Mouse (Mus musculus) thymus, postnatal 0 days (tissue): Measurements from ENCODE around the gene Psme1. TPM values are rescaled to one million over a fixed set of nuclear protein-coding genes. Genes with fewer than 3 reads are reported as not detected.

Experiments
- DNase-seq: peaks from one replicate; pipeline ENCODE4 v3.0.0-alpha.2; 2015; ENCODE audit warnings: low spot score
- polyA plus RNA-seq: library from polyadenylated mRNA; unstranded; fragments of >200 nt; fragmentation: Nextera tagmentation; extraction: Ambion mirVana; gene quantifications from 2 replicates; pipeline ENCODE4 v1.2.1, GENCODE M21; 2015

Gene Psme1
- polyA plus RNA-seq, 1 experiment from 2014 or later = 294 TPM

GRCm38 (mm10) chr14:55570588-55570987 is 7.3 kb upstream of the Psme1 start:
- DNase-seq = no peak

- DNase-seq = no peak
These were observed 6.2 kb upstream of the Psme1 start for GRCm38 (mm10) chr14:55571760-55572159.

GRCm38 (mm10) chr14:55575302-55575701 is 2.6 kb upstream of the Psme1 start, which contains the start of gene Fitm1:
TSS of gene Fitm1 (plus strand) at chr14:55575617.
- DNase-seq = no peak

- DNase-seq = no peak
These were observed 2.2 kb upstream of the Psme1 start for GRCm38 (mm10) chr14:55575711-55576110.

- no peak for DNase-seq
These were observed 1.5 kb upstream of the Psme1 start for GRCm38 (mm10) chr14:55576376-55576775.

GRCm38 (mm10) chr14:55578668-55579269 is 846 bp downstream of the Psme1 start:
- DNase-seq = peak; percentile 19

GRCm38 (mm10) chr14:55579511-55580496 is 1.9 kb downstream of the Psme1 start:
- DNase-seq = no peak

GRCm38 (mm10) chr14:55580731-55581130 is 2.8 kb downstream of the Psme1 start:
- no peak for DNase-seq

- DNase-seq = no peak
These were observed 4.2 kb downstream of the Psme1 start for GRCm38 (mm10) chr14:55581981-55582681.

GRCm38 (mm10) chr14:55584303-55584701 is 6.4 kb downstream of the Psme1 start:
- no peak for DNase-seq

- DNase-seq = peak; percentile 15
These were observed 7.0 kb downstream of the Psme1 start, which contains the start of gene Emc9 for GRCm38 (mm10) chr14:55584702-55585565. TSS of gene Emc9 (minus strand) at chr14:55585302.

- DNase-seq = peak; percentile 22
These were observed 7.6 kb downstream of the Psme1 start for GRCm38 (mm10) chr14:55585566-55585960.

- DNase-seq = no peak
These were observed 8.2 kb downstream of the Psme1 start for GRCm38 (mm10) chr14:55586149-55586548.

GRCm38 (mm10) chr14:55589271-55589670 is 11.3 kb downstream of the Psme1 start:
- DNase-seq = no peak

GRCm38 (mm10) chr14:55589771-55590448 is 12.0 kb downstream of the Psme1 start:
- no peak for DNase-seq

GRCm38 (mm10) chr14:55590748-55591330 is 12.9 kb downstream of the Psme1 start, which contains the start of gene Psme2:
TSS of gene Psme2 (minus strand) at chr14:55591113.
- DNase-seq = peak; percentile 73

- DNase-seq = peak; percentile 82
These were observed 13.5 kb downstream of the Psme1 start, which contains the start of gene Rnf31 for GRCm38 (mm10) chr14:55591331-55591891. TSS of gene Rnf31 (plus strand) at chr14:55591708.

- DNase-seq = no peak
These were observed 14.3 kb downstream of the Psme1 start for GRCm38 (mm10) chr14:55592226-55592625.

- no peak for DNase-seq
These were observed 18.2 kb downstream of the Psme1 start for GRCm38 (mm10) chr14:55596036-55596690.
